Mouse (Mus musculus): ENCODE results near the gene Mettl6.

DNA sequence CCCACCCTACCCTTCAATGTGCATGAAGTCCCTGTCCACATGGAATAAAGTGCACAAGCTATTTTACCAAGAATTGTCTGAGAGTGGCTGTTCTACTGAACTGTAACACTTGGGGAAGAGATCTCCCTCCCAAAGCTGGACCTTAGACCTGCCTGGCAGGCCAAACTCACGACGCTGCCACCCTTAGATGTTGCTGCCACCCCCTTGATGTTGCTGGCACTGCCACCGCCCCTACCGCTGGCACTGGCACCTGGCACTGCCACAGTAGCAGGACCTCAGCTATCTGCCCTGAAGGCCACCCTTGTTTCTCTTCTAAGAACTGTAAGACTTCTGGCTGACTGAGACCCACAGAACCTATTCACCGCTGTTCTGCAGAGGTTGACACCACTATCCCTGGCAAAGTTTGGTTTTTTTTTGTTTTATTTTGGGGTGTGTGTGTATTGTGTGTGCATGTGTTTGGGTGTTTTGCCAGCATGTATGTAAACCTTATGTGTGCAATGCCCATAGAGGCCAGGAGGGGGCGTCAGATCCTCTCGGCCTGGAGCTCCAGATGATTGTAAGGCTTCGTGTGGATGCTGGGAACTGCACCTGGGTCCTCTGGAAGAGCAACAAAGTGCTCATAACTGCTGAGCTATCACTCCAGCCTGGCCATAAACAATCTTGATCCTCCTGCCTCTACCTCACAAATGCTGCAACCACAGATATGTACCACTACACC is 39.8 kb downstream of the Mettl6 start:
- TF ChIP-seq CTCF (IDR thresholded peaks at IDR 0.05; ENCODE audit: extremely low read depth, insufficient read length, insufficient replicate concordance, low read depth, low read length) (peak; percentile 30; the same call in 1 of the 2 replicates), POLR2A (IDR thresholded peaks at IDR 0.05; ENCODE audit: low read depth, low read length) (no peak)
